9 mouse cellular contexts compared by ENCODE assay signal in the genomic region with DNA sequence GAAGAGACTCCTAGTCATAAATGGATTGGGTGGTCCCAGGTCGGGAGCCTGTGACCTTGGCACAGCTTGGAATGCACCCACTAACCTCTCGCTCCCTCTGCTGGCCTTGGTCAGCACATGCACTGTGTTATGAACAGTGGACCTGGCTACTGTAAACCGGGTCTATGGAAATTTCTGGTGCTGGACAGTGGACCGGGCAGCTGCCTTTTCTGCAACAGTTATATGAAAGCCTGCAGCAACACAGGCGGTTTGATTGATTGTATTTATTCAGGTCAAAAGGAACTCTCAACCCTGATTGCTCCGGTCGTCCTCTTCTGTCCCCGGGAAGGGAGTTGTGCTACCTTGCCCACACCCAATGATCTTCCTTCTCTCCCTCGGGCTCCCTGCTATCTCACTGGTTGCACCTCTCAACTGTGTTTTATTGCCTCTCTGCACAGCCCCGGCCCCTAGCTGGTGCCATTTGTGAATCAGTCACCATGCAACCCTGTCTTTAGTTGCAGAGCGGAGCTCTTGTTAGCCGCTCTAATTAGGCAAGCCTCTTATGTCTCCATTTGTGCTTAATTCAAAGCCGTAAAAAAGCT.
DNase-seq lines count a peak whose midpoint lies in the region; ATAC-seq and TF ChIP-seq lines count a peak whose summit lies in the region.
"Had no signal": no experiment of that assay in that cellular context is flagged by ENCODE, and none has a peak within 500 bp of the region (broad histone marks: within the 10 kb centered on the region; RNA-seq: fewer than 3 reads in every experiment).

No protein-coding gene starts in this region.

- H3K27ac ChIP-seq in forebrain, embryonic 13.5 days: peak overlapping the region; percentile 73
- peak overlapping the region; percentile 32; the same call in 1 of the 2 replicates for H3K27ac ChIP-seq in hindbrain, postnatal 0 days
- H3K27ac ChIP-seq in limb, embryonic 11.5 days (replicated peaks; ENCODE audit: low read depth, low read length): no peak overlapping the region
- H3K27ac ChIP-seq in midbrain, embryonic 16.5 days (ENCODE audit: low read length): peak overlapping the region; percentile 30

- peaks cover 21% of the 10 kb centered on the region for H3K4me1 ChIP-seq in forebrain, embryonic 13.5 days
- peaks cover 5% of the 10 kb centered on the region for H3K4me1 ChIP-seq in hindbrain, postnatal 0 days (ENCODE audit: insufficient read depth, low read length)
- peaks cover 8% of the 10 kb centered on the region; the same call in 1 of the 2 replicates for H3K4me1 ChIP-seq in limb, embryonic 11.5 days (ENCODE audit: control insufficient read depth, insufficient read depth, low read length)
- H3K4me1 ChIP-seq in midbrain, embryonic 16.5 days (ENCODE audit: control insufficient read depth, insufficient read depth, low read length): peaks cover 8% of the 10 kb centered on the region

- TF ChIP-seq CTCF in hindbrain, postnatal 0 days (IDR thresholded peaks at IDR 0.05; ENCODE audit: low read depth): peak; percentile 78

- H3K4me2 ChIP-seq in forebrain, embryonic 13.5 days: peak overlapping the region; percentile 62
- H3K4me2 ChIP-seq in hindbrain, postnatal 0 days (ENCODE audit: low read depth, low read length): peak overlapping the region; percentile 53
- H3K4me2 ChIP-seq in limb, embryonic 11.5 days (ENCODE audit: low read depth, severe bottlenecking): peak overlapping the region; percentile 26
- H3K4me2 ChIP-seq in midbrain, embryonic 16.5 days (ENCODE audit: low read length): peak overlapping the region; percentile 59

- H3K9me3 ChIP-seq in forebrain, embryonic 13.5 days (replicated peaks): no peaks in the 10 kb centered on the region
- H3K9me3 ChIP-seq in hindbrain, postnatal 0 days (ENCODE audit: low read length): no peaks in the 10 kb centered on the region
- no peaks in the 10 kb centered on the region for H3K9me3 ChIP-seq in limb, embryonic 11.5 days (ENCODE audit: control insufficient read depth, low read length)
- H3K9me3 ChIP-seq in midbrain, embryonic 16.5 days (replicated peaks; ENCODE audit: control insufficient read depth, low read length, poor library complexity, severe bottlenecking): no peaks in the 10 kb centered on the region

- no peak overlapping the region for H3K9ac ChIP-seq in forebrain, embryonic 13.5 days
- H3K9ac ChIP-seq in hindbrain, postnatal 0 days (replicated peaks; ENCODE audit: low read length): no peak overlapping the region
- H3K9ac ChIP-seq in limb, embryonic 11.5 days (ENCODE audit: low read length): no peak overlapping the region
- H3K9ac ChIP-seq in midbrain, embryonic 16.5 days (ENCODE audit: low read depth, low read length): peak overlapping the region; percentile 56

- DNase-seq in right cerebral cortex, postnatal 10 days (ENCODE audit: low spot score in 2 of 2): peak; percentile 47 to 51
- no peak for DNase-seq in right cerebral cortex, postnatal 14 days
- peak; percentile 63 for DNase-seq in hindbrain, postnatal 0 days (ENCODE audit: low spot score)
- DNase-seq in limb, embryonic 11.5 days (ENCODE audit: low spot score): peak; percentile 76
- DNase-seq in spleen, postnatal 4 days (ENCODE audit: low spot score in 2 of 2): no peak

- no peaks in the 10 kb centered on the region for H3K36me3 ChIP-seq in forebrain, embryonic 13.5 days (ENCODE audit: poor library complexity, severe bottlenecking)
- no peaks in the 10 kb centered on the region for H3K36me3 ChIP-seq in hindbrain, postnatal 0 days (ENCODE audit: insufficient read depth, low read length)
- H3K36me3 ChIP-seq in limb, embryonic 11.5 days (ENCODE audit: control insufficient read depth, insufficient read depth, low read length): no peaks in the 10 kb centered on the region
- no peaks in the 10 kb centered on the region for H3K36me3 ChIP-seq in midbrain, embryonic 16.5 days (ENCODE audit: control insufficient read depth, insufficient read depth, low read length)

- ATAC-seq in cerebellum, adult (ENCODE audit: insufficient number of reproducible peaks, low FRiP score, low TSS enrichment): peak; percentile 67
- ATAC-seq in forebrain, embryonic 13.5 days: peak; percentile 88
- peak; percentile 74 for ATAC-seq in hindbrain, postnatal 0 days
- ATAC-seq in limb, embryonic 11.5 days (ENCODE audit: insufficient number of reproducible peaks, low FRiP score, low TSS enrichment, low read depth): peak; percentile 78; the same call in 1 of the 2 replicates
- ATAC-seq in midbrain, embryonic 16.5 days: peak; percentile 84; the same call in 1 of the 2 replicates

- no peaks in the 10 kb centered on the region for H3K27me3 ChIP-seq in forebrain, embryonic 13.5 days
- H3K27me3 ChIP-seq in hindbrain, postnatal 0 days (ENCODE audit: insufficient read depth, low read length): no peaks in the 10 kb centered on the region
- no peaks in the 10 kb centered on the region for H3K27me3 ChIP-seq in limb, embryonic 11.5 days (ENCODE audit: control insufficient read depth, insufficient read depth, low read length)
- H3K27me3 ChIP-seq in midbrain, embryonic 16.5 days (ENCODE audit: control insufficient read depth, insufficient read depth, low read depth, low read length): no peaks in the 10 kb centered on the region

- WGBS in forebrain, embryonic 13.5 days: 15% methylated on average over 13 of the region's 13 CpGs
- 30% methylated on average over 13 of the region's 13 CpGs for WGBS in hindbrain, postnatal 0 days
- WGBS in limb, embryonic 11.5 days: 7% methylated on average over 13 of the region's 13 CpGs
- 25% methylated on average over 13 of the region's 13 CpGs for WGBS in midbrain, embryonic 16.5 days

- peak overlapping the region; percentile 27 for H3K4me3 ChIP-seq in forebrain, embryonic 13.5 days
- H3K4me3 ChIP-seq in hindbrain, postnatal 0 days (ENCODE audit: low read length): peak overlapping the region; percentile 20
- no peak overlapping the region for H3K4me3 ChIP-seq in limb, embryonic 11.5 days (ENCODE audit: low read depth, low read length)
- H3K4me3 ChIP-seq in midbrain, embryonic 16.5 days (ENCODE audit: low read depth, low read length): peak overlapping the region; percentile 21
- H3K4me3 ChIP-seq: myocyte had no signal

Comparison
In these comparisons a context has a peak if more than half of its experiments do, and no peak if none do; other contexts are left out.
1. DNase-seq: peak in right cerebral cortex, postnatal 10 days (2 of 2), hindbrain, postnatal 0 days (single experiment) and limb, embryonic 11.5 days (single experiment); none in right cerebral cortex, postnatal 14 days (single experiment) and spleen, postnatal 4 days (0 of 2).
2. Peak in every context shown above with its lines, with median percentiles within 50 percentile points of each other: ATAC-seq and H3K4me2 ChIP-seq.